Mouse (Mus musculus) E14TG2a.4 (cell line): ENCODE measurements around the gene Cdh8.

Source experiments
- H3K27me3 ChIP-seq: 2 replicates; pipeline ENCODE4 v1.6.1; 2014; ENCODE audit warnings: low read length, control low read depth; ENCODE audit not compliant: insufficient read depth
- H3K36me3 ChIP-seq: 2 replicates; pipeline ENCODE4 v1.6.1; 2014; ENCODE audit warnings: low read length, control low read depth; ENCODE audit not compliant: insufficient read depth
- H3K4me1 ChIP-seq: replicated peaks from 2 replicates; pipeline ENCODE4 v1.6.1; 2014; ENCODE audit warnings: low read depth, low read length, control low read depth
- H3K4me3 ChIP-seq: replicated peaks from 2 replicates; pipeline ENCODE4 v1.5.1; 2014; ENCODE audit warnings: mild to moderate bottlenecking, low read length
- H3K9me3 ChIP-seq: 2 replicates; pipeline ENCODE4 v1.6.1; 2014; ENCODE audit warnings: low read length, control low read depth
- CTCF ChIP-seq: conservative IDR thresholded peaks from 2 replicates; pipeline ENCODE4 v1.5.1; 2014; ENCODE audit warnings: low read length
- NANOG ChIP-seq: IDR thresholded peaks from 2 replicates; pipeline ENCODE4 v1.6.1; 2014; ENCODE audit warnings: borderline replicate concordance, low read length, mixed read lengths
- POU5F1 ChIP-seq: IDR thresholded peaks from 2 replicates; pipeline ENCODE4 v1.6.1; 2014; ENCODE audit warnings: low read length, borderline replicate concordance

The Cdh8 gene

GRCm38 (mm10) chr8:99098453-99098852 lies 317.8 kb downstream of the Cdh8 start:
- no peaks in the 10 kb centered on the region for H3K27me3 ChIP-seq
- no peak overlapping the region for H3K4me3 ChIP-seq
- H3K9me3 ChIP-seq: no peaks in the 10 kb centered on the region
- H3K4me1 ChIP-seq: no peaks in the 10 kb centered on the region
- no peaks in the 10 kb centered on the region for H3K36me3 ChIP-seq
- no peak for TF ChIP-seq NANOG
- TF ChIP-seq CTCF: no peak
- no peak for TF ChIP-seq POU5F1

GRCm38 (mm10) chr8:99051344-99051743 lies 364.9 kb downstream of the Cdh8 start:
- no peaks in the 10 kb centered on the region for H3K4me1 ChIP-seq
- H3K9me3 ChIP-seq: no peaks in the 10 kb centered on the region
- no peaks in the 10 kb centered on the region for H3K27me3 ChIP-seq
- no peak overlapping the region for H3K4me3 ChIP-seq
- TF ChIP-seq CTCF: peak; percentile 52
- TF ChIP-seq NANOG: no peak
- no peaks in the 10 kb centered on the region for H3K36me3 ChIP-seq

DNA sequence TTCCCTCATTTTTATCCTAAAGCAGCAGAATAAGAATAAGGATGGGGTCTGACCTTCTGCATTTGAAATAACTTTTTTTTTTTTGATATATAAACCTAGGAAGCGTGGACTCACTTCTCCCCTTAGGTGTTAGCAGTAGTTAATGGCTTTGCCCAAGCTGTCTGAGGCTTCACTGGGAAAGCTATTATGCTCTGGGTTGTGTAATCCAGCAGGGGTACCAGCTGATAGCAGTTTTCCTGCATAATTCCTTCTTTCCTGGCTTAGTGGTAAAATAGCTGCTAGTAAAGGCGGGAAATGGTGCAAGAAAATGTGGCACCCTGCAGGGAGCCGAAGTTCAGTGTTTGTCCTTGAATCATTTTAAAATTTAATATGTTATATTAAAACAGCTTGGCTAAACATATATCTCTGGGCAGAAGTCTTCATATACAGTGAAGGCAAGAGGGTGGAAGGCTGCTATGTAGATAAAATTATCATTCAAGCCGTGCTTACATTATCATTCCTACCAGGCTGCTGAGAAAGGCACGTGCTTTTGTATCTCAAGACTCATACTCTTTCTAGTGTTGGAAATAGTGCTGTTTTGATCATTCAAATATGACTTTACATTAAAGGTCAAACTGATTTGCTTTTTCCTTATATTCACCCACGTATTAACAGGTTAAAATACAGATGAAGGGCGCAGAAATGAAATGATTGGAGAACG lies 367.5 kb downstream of the Cdh8 start:
- Histone ChIP-seq H3K9me3 (no peaks in the 10 kb centered on the region), H3K36me3 (no peaks in the 10 kb centered on the region), H3K4me3 (no peak overlapping the region), H3K27me3 (no peaks in the 10 kb centered on the region), H3K4me1 (no peaks in the 10 kb centered on the region)
- TF ChIP-seq NANOG: no peak
- no peak for TF ChIP-seq CTCF

DNA sequence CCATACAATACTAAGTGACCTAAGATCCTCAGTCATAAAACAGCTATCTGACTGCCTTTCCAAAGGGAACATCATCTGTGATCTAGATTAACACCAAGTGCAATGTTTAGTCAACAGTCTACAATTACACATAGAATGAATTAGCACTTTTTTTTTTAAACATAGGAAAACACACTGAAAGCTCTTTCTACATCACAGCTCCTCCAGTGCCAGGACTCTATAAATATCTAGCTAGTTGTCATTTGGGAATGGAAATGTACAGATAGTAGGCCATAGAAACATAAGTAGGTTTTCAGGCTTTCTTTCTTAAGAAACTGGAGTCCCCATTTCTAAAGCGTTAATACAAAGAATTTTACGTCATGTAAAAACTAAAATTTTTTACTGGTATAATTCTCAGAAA lies 375.8 kb downstream of the Cdh8 start:
- no peaks in the 10 kb centered on the region for H3K36me3 ChIP-seq
- peaks cover 9% of the 10 kb centered on the region for H3K9me3 ChIP-seq
- H3K27me3 ChIP-seq: no peaks in the 10 kb centered on the region
- H3K4me3 ChIP-seq: no peak overlapping the region
- TF ChIP-seq CTCF: no peak
- no peak for TF ChIP-seq NANOG
- no peak for TF ChIP-seq POU5F1
- H3K4me1 ChIP-seq: no peaks in the 10 kb centered on the region

- Histone ChIP-seq H3K4me3 (no peak overlapping the region), H3K36me3 (no peaks in the 10 kb centered on the region), H3K27me3 (no peaks in the 10 kb centered on the region), H3K9me3 (no peaks in the 10 kb centered on the region), H3K4me1 (no peaks in the 10 kb centered on the region)
- TF ChIP-seq NANOG (no peak), CTCF (no peak), POU5F1 (no peak)
Observed at GRCm38 (mm10) chr8:99031060-99031459, 385.2 kb downstream of the Cdh8 start.
